Mouse (Mus musculus) midbrain, embryonic 11.5 days (tissue): ENCODE results near the gene Col1a2. TPM values are rescaled to one million over a fixed set of nuclear protein-coding genes. Genes with fewer than 3 reads are reported as not detected.

ENCODE experiments used
- ATAC-seq: fragments of 200-750 bp; cut with Nextera tagmentation; 2 replicates; pipeline ENCODE4 v1.8.0; 2017; ENCODE audit warnings: moderate TSS enrichment, moderate library complexity; ENCODE audit not compliant: low FRiP score
- DNase-seq: peaks from one replicate; pipeline ENCODE4 v3.0.0; 2015; ENCODE audit warnings: low spot score; ENCODE audit errors: missing footprints
- H3K27ac ChIP-seq: fragments of 300-500 bp; sonication (generic); 2 replicates; pipeline ENCODE4 v1.5.1; 2014; ENCODE audit warnings: low read depth, low read length
- H3K27me3 ChIP-seq: fragments of 300-500 bp; sonication (generic); 2 replicates; pipeline ENCODE4 v1.6.1; 2014; ENCODE audit warnings: mild to moderate bottlenecking, low read length, moderate library complexity, mixed read lengths; ENCODE audit not compliant: control insufficient read depth, insufficient read depth
- H3K36me3 ChIP-seq: fragments of 300-500 bp; sonication (generic); 2 replicates; pipeline ENCODE4 v1.6.1; 2014; ENCODE audit warnings: mild to moderate bottlenecking, low read length, moderate library complexity, mixed read lengths; ENCODE audit not compliant: control insufficient read depth, insufficient read depth
- H3K4me1 ChIP-seq: fragments of 300-500 bp; sonication (generic); 2 replicates; pipeline ENCODE4 v1.6.1; 2014; ENCODE audit warnings: low read length; ENCODE audit not compliant: control insufficient read depth, insufficient read depth
- H3K4me2 ChIP-seq: fragments of 300-500 bp; sonication (generic); 2 replicates; pipeline ENCODE4 v1.6.1; 2014; ENCODE audit warnings: mild to moderate bottlenecking, moderate library complexity
- H3K4me3 ChIP-seq: fragments of 300-500 bp; sonication (generic); 2 replicates; pipeline ENCODE4 v1.5.1; 2014; ENCODE audit warnings: low read depth, low read length
- H3K9ac ChIP-seq: fragments of 300-500 bp; sonication (generic); 2 replicates; pipeline ENCODE4 v1.6.1; 2014; ENCODE audit warnings: low read length
- H3K9me3 ChIP-seq: fragments of 300-500 bp; sonication (generic); 2 replicates; pipeline ENCODE4 v1.6.1; 2016; ENCODE audit warnings: low read length; ENCODE audit not compliant: control insufficient read depth
- WGBS: fragments of 180-500 bp; shearing (Covaris S2); extraction: QIAGEN DNeasy Blood & Tissue Kit; methylation state at CpG from one replicate; pipeline ENCODE4 v1.1.7; 2014; 5-methylcytosine and 5-hydroxymethylcytosine counted together
- polyA plus RNA-seq: library from polyadenylated mRNA; unstranded; fragments of >200 nt; fragmentation: Nextera tagmentation; extraction: Ambion mirVana; gene quantifications from 2 replicates; pipeline ENCODE4 v1.2.1, GENCODE M21; 2014

The Col1a2 gene
- polyA plus RNA-seq, 1 experiment from 2014 or later: 144 TPM

DNA sequence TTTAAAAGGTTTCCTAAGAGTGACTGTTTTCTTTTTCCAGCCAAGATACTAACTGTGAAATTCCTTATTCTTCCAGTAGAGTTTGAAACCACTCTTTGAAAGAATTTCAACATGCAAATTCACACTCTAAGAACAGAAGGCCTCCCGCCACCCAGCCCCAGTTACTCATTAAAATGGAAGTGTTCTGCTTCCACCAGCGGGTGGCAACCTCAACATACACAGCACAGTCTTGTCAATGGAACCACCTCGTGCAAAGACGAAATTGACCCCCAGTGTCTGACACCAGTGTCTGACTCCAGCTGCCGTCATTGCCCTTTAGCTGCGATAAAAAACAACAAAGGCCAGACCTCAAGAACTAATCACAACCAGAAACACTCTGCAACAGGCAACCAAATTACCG is 53.1 kb downstream of the Col1a2 start:
- H3K27ac ChIP-seq: no peak overlapping the region
- DNase-seq (no peak), ATAC-seq (peak; percentile 67)
- WGBS: 17% methylated on average over 7 of the region's 7 CpGs
- no peak overlapping the region for H3K9ac ChIP-seq
- H3K4me3 ChIP-seq: no peak overlapping the region
- peaks cover 11% of the 10 kb centered on the region for H3K4me1 ChIP-seq
- no peaks in the 10 kb centered on the region; the same call in 1 of the 2 replicates for H3K9me3 ChIP-seq
- no peaks in the 10 kb centered on the region for H3K27me3 ChIP-seq
- no peak overlapping the region for H3K4me2 ChIP-seq
- H3K36me3 ChIP-seq: no peaks in the 10 kb centered on the region

DNA sequence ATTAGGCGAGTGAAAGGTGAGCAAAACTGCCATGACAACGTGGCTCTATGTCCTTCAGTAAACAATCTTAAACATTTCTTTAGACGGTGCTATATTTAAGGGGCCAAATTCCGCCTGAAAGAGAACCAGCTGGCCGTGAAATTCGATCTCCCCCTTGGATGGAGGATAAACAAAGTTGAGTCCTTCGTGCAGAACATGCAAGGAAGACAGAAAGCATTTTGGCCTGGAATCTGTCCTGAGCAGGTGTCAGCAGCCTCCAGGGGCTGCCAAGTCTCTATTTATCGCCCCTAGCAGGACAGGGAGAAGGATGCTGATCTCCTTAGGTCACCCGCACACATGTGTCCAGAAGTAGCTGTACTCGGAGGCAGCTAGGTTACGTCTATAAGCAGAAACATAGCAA is 56.5 kb downstream of the Col1a2 start:
- 30% methylated on average over 11 of the region's 11 CpGs for WGBS

DNA sequence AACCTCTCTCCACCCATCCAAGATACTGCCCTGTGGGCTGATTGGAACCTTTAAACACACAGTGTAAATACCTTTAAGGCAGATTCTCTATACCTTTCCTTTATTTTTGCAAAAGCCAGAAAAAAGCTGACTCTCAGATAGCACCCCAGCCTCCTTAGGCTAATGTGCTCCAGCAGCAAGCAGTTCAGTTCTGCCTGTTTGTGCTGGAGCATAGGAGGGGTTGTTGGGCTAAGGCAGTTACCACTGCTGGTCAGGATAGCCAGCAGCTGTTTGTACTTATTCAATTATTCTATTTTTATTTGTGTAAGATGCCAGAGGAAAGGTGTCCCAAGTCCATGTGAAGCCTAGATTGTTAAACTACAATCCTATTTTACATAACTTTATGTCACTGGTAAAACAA is 57.0 kb downstream of the Col1a2 start:
- no peaks in the 10 kb centered on the region for H3K36me3 ChIP-seq
- DNase-seq (no peak), ATAC-seq (no peak)
- H3K9ac ChIP-seq: no peak overlapping the region
- peaks cover 8% of the 10 kb centered on the region for H3K4me1 ChIP-seq
- no peak overlapping the region for H3K4me3 ChIP-seq
- no peaks in the 10 kb centered on the region; the same call in 1 of the 2 replicates for H3K9me3 ChIP-seq
- H3K27me3 ChIP-seq: no peaks in the 10 kb centered on the region
- H3K4me2 ChIP-seq: no peak overlapping the region
- no peak overlapping the region for H3K27ac ChIP-seq

More for the DNA sequence above, 56.5 kb downstream of the Col1a2 start:
- no peak overlapping the region for H3K4me3 ChIP-seq
- no peaks in the 10 kb centered on the region for H3K27me3 ChIP-seq
- no peaks in the 10 kb centered on the region; the same call in 1 of the 2 replicates for H3K9me3 ChIP-seq
- peaks cover 8% of the 10 kb centered on the region for H3K4me1 ChIP-seq
- H3K4me2 ChIP-seq: no peak overlapping the region
- H3K9ac ChIP-seq: peak overlapping the region; percentile 27; the same call in 1 of the 2 replicates
- H3K36me3 ChIP-seq: no peaks in the 10 kb centered on the region
- DNase-seq: no peak
- no peak for ATAC-seq
- no peak overlapping the region for H3K27ac ChIP-seq

DNA sequence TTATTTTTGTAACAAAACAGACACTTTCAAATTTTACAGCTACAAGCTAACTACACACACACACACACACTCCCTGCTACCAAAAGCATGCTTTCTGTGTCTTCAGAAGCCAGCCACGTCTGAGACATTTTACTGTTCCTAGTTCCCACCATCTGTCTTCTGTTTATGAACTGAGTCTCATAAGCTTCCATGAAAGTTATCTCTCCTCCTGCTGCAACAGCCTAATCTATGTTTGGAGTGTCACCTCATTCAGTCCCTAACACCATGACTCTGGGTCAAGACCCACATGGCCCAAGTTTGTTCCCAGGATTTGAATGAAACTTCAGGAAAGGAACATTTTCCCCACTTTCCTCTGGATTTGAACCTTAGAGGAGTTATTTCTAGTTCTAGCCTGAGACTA is 57.8 kb downstream of the Col1a2 start:
- Histone ChIP-seq H3K4me2 (no peak overlapping the region), H3K4me3 (no peak overlapping the region), H3K9ac (no peak overlapping the region), H3K36me3 (no peaks in the 10 kb centered on the region), H3K9me3 (no peaks in the 10 kb centered on the region; the same call in 1 of the 2 replicates), H3K4me1 (peaks cover 8% of the 10 kb centered on the region), H3K27ac (no peak overlapping the region), H3K27me3 (no peaks in the 10 kb centered on the region)
- ATAC-seq (no peak), DNase-seq (no peak)
- WGBS: 59% methylated on average over 1 of the region's 1 CpGs

DNA sequence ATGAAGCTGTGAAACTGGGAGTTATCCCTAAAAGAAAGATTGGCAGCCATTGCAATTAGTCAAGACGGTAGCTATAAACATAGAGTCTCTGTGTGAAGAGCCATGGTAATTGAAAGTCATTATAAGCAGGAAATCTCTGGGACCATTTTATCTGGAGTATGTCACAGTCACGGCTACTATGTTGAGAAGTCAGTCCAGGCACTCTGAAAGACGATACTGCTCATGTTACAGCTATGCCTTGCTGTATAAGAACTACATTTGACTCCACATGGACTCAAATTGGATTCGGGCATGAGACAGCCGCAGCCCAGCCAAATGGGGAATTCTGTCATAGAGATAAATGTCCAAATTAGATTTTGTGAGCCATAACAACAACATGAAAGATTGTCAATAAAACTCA is 58.9 kb downstream of the Col1a2 start:
- no peak overlapping the region for H3K9ac ChIP-seq
- no peaks in the 10 kb centered on the region for H3K36me3 ChIP-seq
- H3K4me1 ChIP-seq: peaks cover 6% of the 10 kb centered on the region
- no peaks in the 10 kb centered on the region; the same call in 1 of the 2 replicates for H3K9me3 ChIP-seq
- no peak overlapping the region for H3K4me2 ChIP-seq
- H3K27me3 ChIP-seq: no peaks in the 10 kb centered on the region
- DNase-seq: no peak
- no peak for ATAC-seq
- no peak overlapping the region for H3K27ac ChIP-seq
- H3K4me3 ChIP-seq: no peak overlapping the region
- 90% methylated on average over 5 of the region's 5 CpGs for WGBS

DNA sequence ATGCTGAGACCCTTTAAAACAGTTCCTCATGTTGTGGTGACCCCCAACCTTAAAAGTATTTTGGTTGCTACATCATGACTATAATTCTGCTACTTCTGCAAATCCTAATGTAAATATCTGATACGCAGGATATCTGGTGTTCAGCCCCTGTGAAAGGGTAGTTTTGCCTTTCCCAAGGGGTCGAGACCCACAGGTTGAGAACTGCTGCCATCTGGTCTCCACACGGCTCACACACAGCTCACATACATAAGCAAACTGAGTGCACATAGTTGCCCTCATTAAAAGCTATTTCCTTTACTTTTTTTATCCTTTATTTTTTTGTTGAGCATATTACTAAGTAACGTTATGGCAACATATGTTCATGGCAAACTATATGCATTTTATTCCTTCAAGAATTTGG is 65.8 kb downstream of the Col1a2 start:
- DNase-seq: no peak
- Histone ChIP-seq H3K9me3 (no peaks in the 10 kb centered on the region), H3K4me3 (no peak overlapping the region), H3K36me3 (no peaks in the 10 kb centered on the region), H3K9ac (no peak overlapping the region), H3K27ac (no peak overlapping the region), H3K27me3 (no peaks in the 10 kb centered on the region), H3K4me2 (no peak overlapping the region), H3K4me1 (no peaks in the 10 kb centered on the region)
- ATAC-seq: no peak
- 73% methylated on average over 4 of the region's 4 CpGs for WGBS

DNA sequence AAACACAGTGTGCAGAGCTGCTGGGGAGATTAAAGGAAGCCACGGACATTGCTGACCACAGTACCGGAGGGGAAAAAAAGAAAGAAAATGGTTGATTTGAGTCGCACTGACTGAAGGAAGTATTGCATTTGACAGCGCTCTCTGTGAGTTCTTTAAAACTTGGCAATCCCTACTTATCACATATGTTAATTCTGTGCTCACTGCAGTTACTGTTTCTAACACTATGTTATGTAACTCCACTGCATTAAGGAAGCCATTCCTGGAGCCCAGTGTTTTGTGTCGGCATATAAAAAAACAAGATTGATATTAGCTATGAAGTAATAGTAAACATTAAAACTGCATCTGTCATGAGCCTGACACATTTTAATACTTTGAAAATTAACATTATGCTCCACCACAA is 73.1 kb downstream of the Col1a2 start:
- WGBS: 84% methylated on average over 5 of the region's 5 CpGs
- DNase-seq: no peak
- no peak overlapping the region for H3K4me3 ChIP-seq
- no peak for ATAC-seq
- H3K4me2 ChIP-seq: no peak overlapping the region
- no peaks in the 10 kb centered on the region for H3K36me3 ChIP-seq
- H3K27me3 ChIP-seq: no peaks in the 10 kb centered on the region
- no peaks in the 10 kb centered on the region for H3K4me1 ChIP-seq
- H3K9me3 ChIP-seq: no peaks in the 10 kb centered on the region
- no peak overlapping the region for H3K9ac ChIP-seq
- H3K27ac ChIP-seq: no peak overlapping the region

DNA sequence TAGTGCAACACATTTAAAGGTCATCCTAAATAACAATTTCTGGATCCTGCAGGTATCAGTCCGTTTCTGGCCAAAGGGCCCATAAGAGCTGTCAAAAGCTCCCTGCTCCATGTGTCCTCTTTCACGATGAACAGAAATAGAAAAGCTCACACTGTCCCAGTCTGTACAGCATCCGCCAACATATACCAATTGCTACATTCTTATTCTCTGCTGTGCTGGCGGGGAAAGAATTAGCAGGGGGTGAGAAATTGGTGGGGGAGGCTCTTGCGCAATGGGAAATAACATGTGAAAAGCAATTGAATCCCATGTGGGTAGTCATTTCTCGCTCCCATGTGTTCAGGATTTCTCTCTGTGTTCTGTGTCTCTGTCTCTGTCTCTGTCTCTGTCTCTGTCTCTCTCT is 73.7 kb downstream of the Col1a2 start:
- Histone ChIP-seq H3K27ac (no peak overlapping the region), H3K4me3 (no peak overlapping the region), H3K9ac (no peak overlapping the region), H3K36me3 (no peaks in the 10 kb centered on the region), H3K4me2 (no peak overlapping the region), H3K4me1 (no peaks in the 10 kb centered on the region), H3K27me3 (no peaks in the 10 kb centered on the region), H3K9me3 (no peaks in the 10 kb centered on the region)
- ATAC-seq (no peak), DNase-seq (no peak)
- WGBS: 90% methylated on average over 6 of the region's 6 CpGs

DNA sequence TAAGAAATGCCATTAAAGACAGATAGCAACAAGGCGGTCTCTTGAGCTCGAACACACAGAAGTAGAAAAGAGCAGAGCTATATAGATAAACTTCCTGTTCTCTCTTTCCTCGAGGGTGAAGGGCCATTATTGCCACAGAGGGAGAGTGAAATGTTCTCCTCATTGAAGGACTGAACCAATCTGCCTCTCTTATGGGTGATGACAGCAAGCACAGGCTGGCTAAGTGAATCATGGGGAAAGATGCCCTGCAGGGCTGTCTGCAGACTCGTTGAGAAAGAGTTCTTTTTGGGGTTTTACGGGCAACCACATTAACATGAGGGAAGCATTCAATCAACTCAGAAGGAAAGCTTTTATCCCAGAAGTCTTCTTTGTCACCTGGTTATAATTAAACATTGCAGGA is 75.0 kb downstream of the Col1a2 start:
- no peaks in the 10 kb centered on the region for H3K4me1 ChIP-seq
- DNase-seq: no peak
- no peak overlapping the region for H3K27ac ChIP-seq
- no peaks in the 10 kb centered on the region for H3K36me3 ChIP-seq
- H3K27me3 ChIP-seq: no peaks in the 10 kb centered on the region
- H3K4me3 ChIP-seq: no peak overlapping the region
- no peaks in the 10 kb centered on the region for H3K9me3 ChIP-seq
- H3K9ac ChIP-seq: no peak overlapping the region
- no peak for ATAC-seq
- WGBS: 75% methylated on average over 5 of the region's 5 CpGs
- no peak overlapping the region for H3K4me2 ChIP-seq

DNA sequence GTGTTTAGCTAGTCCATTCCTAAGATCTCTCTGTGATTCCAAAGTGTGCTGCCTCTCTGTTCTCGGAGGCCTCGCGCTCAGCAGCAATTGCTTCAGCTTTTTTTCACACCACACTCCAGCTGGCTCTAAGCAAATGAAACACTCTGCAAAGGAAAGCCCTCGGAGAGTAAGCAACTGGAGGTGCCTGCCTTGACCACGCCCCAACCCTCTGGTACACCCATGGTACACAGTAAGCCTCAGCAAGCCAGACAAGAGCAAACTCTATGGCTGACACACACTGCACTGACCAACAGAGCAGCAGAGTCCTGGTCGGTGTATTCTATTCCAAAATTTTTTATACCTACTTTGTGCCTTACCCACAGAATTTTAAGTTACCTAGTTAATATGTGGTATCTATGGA is 78.9 kb downstream of the Col1a2 start:
- peak; percentile 77 for ATAC-seq
- H3K27ac ChIP-seq: no peak overlapping the region
- WGBS: 33% methylated on average over 6 of the region's 6 CpGs

More for the DNA sequence above, 78.9 kb downstream of the Col1a2 start:
- no peaks in the 10 kb centered on the region for H3K9me3 ChIP-seq
- no peaks in the 10 kb centered on the region for H3K27me3 ChIP-seq
- DNase-seq: no peak
- H3K36me3 ChIP-seq: no peaks in the 10 kb centered on the region
- no peak overlapping the region for H3K4me3 ChIP-seq
- no peaks in the 10 kb centered on the region for H3K4me1 ChIP-seq
- no peak overlapping the region for H3K9ac ChIP-seq
- no peak overlapping the region for H3K4me2 ChIP-seq
